Mouse (Mus musculus) 3T3-L1 (cell line): ENCODE results near the gene Resp18.
"Not testable (repeated sequence)": the region's sequence is repeated elsewhere in the genome, so short reads cannot be mapped to it uniquely, and the experiment has no call there.

Experiments used
- DNase-seq: peaks from one replicate; pipeline ENCODE4 v3.0.0-alpha.2; 2015; ENCODE audit warnings: low read depth, low spot score

The Resp18 gene

GRCm38 (mm10) chr1:75236117-75237050, 41.8 kb downstream of the Resp18 start, which contains the start of gene Dnajb2:
TSS of gene Dnajb2 (plus strand) at chr1:75236406.
- peak; percentile 86 for DNase-seq

GRCm38 (mm10) chr1:75234606-75235005, 43.6 kb downstream of the Resp18 start:
- DNase-seq: peak; percentile 61

GRCm38 (mm10) chr1:75232489-75232888, 45.7 kb downstream of the Resp18 start:
- not testable (repeated sequence) for DNase-seq

GRCm38 (mm10) chr1:75231664-75232152, 46.5 kb downstream of the Resp18 start, which contains the start of gene A630095N17Rik:
TSS of gene A630095N17Rik (minus strand) at chr1:75232102.
- DNase-seq: no peak

- peak; percentile 65 for DNase-seq
Observed at GRCm38 (mm10) chr1:75231224-75231623, 47.0 kb downstream of the Resp18 start.

- DNase-seq: peak; percentile 45
Observed at GRCm38 (mm10) chr1:75230335-75230994, 47.8 kb downstream of the Resp18 start.

GRCm38 (mm10) chr1:75229158-75229557, 49.1 kb downstream of the Resp18 start:
- DNase-seq: peak; percentile 86

GRCm38 (mm10) chr1:75227653-75228052, 50.6 kb downstream of the Resp18 start:
- no peak for DNase-seq

- no peak for DNase-seq
Observed at GRCm38 (mm10) chr1:75226138-75226537, 52.1 kb downstream of the Resp18 start.

- DNase-seq: no peak
Observed at GRCm38 (mm10) chr1:75225473-75225872, 52.7 kb downstream of the Resp18 start.

- DNase-seq: no peak
Observed at GRCm38 (mm10) chr1:75223532-75223931, 54.7 kb downstream of the Resp18 start.

- DNase-seq: no peak
Observed at GRCm38 (mm10) chr1:75222926-75223325, 55.3 kb downstream of the Resp18 start.
